Mouse (Mus musculus): ENCODE measurements around the gene Bpgm. TPM values are rescaled to one million over a fixed set of nuclear protein-coding genes. Genes with fewer than 3 reads are reported as not detected.

The Bpgm gene
- total RNA-seq, 2 experiments from 2014 or later = 39.7 to 42.4 TPM

- no peak for DNase-seq
Measured at GRCm38 (mm10) chr6:34483811-34484210, 7.8 kb downstream of the Bpgm start.

DNA sequence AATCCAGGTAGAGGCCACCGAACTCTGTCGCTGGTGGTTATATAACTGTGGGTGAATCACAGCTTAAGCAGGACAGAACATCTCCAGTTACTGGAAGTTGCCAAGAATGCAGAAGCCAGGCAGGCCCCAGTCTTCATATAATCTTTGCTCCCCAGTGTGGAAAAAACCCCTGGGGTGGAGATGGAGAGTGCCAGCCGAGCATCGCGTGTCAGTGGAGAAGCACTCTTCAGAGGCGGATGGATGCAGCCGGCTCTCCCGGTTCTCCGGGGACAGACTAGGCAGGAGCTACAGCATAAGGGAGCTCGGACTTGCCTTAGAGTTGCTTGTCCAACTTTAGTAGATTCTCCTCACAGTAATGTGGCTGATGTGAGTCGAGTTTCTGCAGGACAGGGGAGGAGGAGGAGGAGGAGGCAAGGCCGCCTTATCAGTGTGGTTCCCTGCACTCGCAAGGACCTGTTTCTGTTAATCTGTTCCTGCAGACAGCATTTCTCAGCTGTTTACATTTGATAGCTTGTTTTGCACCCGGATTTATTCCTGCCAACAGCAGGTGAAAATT, 10.1 kb downstream of the Bpgm start:
- DNase-seq = no peak

DNA sequence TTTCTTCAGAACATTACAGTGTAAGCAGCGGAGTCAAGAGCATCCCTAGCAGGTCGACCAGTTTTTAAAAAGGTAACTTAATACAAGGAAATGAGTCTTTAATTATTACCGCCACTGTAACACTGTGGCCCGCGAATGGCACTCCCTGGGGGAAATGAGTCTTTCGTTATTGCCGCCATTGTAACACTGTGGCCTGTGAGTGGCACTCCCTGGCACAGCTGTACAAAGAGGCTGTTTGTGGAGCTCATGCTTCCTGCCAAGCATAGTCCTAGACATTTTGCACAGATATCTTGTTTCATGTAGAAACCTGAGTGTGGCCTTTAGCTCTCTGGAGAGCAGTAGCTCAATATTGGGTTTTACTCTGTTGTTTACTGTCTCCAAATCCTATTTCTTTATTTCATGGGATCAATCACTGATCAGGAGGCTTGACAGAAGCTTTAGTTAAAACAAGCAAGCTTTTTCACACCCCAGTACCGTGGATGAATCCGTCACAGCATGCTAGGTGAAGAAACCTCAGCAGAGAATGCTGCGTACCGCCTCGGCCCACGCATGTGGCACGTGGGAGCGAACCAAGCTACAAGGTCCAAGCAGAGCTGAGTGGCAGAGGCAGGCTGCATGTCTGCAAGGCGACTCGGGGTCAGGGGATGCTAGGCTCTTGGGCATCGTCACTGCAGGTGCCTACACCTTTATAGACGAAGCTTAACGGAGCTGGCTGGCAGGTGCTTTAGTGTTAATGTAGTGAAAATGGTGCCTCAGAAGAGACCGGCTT, 17.5 kb downstream of the Bpgm start:
- DNase-seq = no peak

DNA sequence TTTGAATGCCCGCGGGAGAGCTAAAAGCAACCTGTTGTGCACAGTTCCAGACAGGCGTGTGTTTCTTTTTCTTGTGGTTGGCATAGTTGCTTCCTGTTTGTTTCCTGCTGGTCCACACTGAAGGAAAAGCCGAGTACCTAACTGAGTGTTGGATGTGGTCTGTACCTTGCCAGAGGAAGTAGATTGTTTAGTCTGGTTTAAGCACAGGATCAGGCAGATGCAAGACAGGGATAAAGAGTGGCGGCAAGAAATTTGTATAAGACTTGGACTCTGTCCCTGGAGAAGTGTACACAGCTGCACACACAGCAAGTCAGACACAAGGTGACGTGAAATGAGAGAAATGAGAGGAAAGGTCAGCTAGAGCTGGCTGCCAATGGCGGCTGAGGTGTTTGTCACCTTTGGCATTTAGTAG, 19.1 kb downstream of the Bpgm start:
- no peak for DNase-seq

DNA sequence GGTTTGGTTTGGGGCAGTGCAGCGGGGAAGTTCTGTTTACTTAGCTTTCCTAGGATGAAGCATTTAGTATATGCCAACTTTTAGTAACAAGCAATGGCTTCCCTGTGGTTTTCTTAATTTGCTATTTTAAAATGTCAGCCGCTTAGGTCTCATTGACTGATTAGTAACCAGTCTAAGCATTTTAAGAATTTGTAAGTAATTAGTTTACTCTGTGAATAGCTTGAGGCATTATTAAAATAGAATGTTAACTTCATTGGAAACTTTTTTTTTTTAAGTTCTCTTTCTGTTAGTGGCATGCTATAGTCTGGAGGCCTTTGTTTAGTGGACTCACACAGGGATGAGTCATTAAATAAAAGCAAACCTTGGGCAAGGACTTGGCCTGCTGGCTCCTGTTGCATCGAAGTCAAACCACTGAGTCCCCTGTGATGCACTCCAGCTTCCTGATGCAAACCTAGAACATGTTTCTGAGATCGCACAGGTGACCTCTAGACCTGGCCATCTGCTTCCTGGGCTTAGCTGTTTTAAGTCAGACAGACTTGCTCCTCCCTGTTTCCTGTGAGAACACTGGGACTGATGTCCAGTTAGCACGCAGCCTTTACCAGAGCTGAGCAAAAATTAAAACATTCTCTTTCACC, 22.1 kb downstream of the Bpgm start:
- no peak for DNase-seq

GRCm38 (mm10) chr6:34502291-34502690, 26.3 kb downstream of the Bpgm start:
- DNase-seq = no peak

DNA sequence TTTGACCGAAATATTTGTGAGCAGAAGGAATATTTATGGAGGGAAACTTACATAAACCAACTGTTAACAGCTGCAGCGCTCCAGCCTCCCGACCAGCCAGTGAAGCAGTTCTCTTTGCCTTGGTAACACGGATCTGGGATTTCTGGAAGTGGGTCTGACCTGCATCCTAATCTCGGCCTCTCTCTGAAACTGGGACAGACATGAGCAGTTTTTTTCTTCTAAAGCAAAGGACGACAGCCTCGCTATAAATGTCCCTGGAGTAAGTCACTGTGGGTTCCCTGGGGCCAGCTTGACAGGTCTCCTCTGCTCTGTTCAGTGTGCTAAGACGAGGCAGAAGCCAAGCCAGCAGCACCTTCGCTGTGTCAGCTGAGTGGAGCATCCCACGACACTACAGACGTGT, 29.9 kb downstream of the Bpgm start:
- no peak for DNase-seq

- DNase-seq = no peak
Measured at GRCm38 (mm10) chr6:34507581-34507980, 31.6 kb downstream of the Bpgm start.

DNA sequence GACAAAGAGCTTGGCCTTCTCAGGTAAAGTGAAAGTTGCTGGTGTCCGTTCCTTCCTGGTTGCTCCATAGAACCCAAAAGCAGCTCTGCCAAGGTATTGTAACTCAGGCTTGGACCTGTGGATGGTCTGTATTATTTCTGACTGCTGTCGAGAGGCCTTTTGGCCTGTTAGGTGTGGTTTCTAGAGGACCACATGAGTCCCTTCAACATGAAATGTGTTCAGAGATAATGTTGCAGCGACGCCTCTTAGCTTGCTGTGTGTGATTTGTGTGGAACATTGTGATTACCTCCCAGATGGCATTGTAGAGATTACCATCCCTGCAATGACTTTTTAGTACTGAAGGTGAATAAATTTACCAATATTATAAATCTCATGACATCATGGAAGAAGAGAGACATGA, 32.0 kb downstream of the Bpgm start:
- DNase-seq = no peak

GRCm38 (mm10) chr6:34510277-34510676, 34.3 kb downstream of the Bpgm start:
- no peak for DNase-seq

DNA sequence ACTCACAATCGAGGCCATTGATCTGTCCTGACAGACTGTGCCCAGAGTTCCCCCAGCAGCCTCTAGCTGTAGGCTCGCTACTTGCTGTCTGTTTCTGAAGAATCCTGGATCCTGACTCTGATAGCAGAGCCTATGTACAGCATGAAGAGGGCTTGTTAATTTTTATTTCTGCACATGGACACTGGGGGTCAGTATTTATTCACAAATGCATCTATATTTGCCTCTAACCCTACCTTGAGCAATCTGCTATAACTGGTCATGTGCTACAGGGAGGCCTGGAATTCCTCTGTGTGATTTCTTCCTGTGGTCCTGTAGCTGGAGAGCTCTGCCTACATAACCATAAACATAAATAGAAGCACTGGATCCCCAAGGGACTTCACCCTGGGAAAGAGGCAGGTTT, 35.4 kb downstream of the Bpgm start:
- no peak for DNase-seq

- DNase-seq = no peak
Measured at GRCm38 (mm10) chr6:34512741-34513140, 36.7 kb downstream of the Bpgm start.

DNA sequence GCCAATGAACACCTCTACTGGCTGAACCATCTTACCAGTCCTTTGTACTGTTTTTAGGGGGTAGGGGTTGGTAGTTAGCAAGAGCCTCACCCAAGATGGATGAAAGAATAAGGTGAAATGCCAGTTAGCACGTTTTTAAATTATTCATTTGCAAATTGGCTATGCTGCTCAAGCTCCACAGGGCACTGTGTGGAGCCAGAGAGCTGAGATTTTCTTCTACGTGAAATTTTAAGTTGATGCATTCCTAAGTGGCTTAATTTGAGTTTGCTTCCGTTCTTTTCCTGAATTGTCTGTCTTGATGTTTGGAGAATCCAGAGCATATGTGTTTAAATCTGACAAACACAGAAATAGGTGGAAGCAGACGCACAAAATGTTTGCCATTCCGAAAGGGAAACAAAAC, 38.6 kb downstream of the Bpgm start:
- no peak for DNase-seq

DNA sequence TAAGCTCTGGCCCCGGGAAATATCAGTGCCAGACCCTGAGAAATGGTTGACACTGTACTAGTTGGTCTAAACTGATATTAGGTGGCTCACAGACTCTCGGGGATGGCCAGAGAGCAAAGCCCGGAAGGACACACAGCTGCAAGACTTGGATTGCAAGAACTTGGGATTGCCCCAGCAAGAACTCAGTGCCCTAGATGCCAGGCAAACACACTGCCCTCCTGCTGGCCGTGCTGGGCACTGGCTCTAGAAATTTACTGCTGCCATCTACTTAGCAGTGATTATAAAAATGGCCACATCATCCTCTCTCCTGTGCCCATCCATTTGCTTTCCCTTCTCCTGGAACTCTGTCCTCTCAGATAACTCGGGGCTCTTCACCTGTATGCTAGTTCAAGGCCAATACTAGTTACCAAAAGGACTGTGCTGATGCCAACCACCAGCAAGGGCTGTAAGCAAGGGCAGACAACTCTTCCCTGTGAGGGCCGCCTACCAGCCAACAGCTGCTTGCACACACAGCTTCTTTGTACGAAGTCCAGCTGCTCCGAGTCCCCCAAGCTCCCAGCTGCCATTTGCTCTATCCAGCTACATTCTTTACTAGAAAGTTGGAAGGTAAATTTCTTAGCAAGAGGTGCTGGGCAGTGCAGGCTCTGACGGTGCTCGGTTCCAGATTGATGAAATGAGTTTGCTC, 39.2 kb downstream of the Bpgm start:
- no peak for DNase-seq

GRCm38 (mm10) chr6:34515783-34516099, 39.7 kb downstream of the Bpgm start:
- no peak for DNase-seq

DNA sequence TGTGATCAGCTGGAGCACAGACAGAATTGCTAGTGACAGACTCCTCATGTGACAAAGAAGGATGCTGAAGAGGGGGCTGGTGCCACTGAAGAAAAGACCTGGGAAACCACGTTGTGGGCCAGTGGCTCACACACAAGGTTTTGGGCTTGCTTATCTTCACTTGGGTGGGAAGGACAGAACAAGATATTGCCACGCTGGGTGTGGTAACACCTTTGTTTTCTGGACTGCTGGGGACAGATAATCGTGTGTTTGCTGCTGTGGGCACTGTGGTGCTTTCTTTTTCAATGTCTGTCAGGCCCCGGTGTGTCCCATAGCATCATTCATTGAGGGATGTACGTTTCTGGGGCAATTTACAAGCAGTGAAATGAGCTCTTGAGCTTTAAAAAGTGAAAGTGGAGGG, 41.7 kb downstream of the Bpgm start:
- DNase-seq = no peak

- no peak for DNase-seq
Measured at GRCm38 (mm10) chr6:34519087-34519486, 43.1 kb downstream of the Bpgm start.

- DNase-seq = no peak
Measured at GRCm38 (mm10) chr6:34520491-34520890, 44.5 kb downstream of the Bpgm start.

- no peak for DNase-seq
Measured at GRCm38 (mm10) chr6:34520912-34521311, 44.9 kb downstream of the Bpgm start.

GRCm38 (mm10) chr6:34523476-34523875, 47.5 kb downstream of the Bpgm start:
- DNase-seq = no peak

- DNase-seq = no peak
Measured at GRCm38 (mm10) chr6:34525499-34525924, 49.5 kb downstream of the Bpgm start.

- no peak for DNase-seq
Measured at GRCm38 (mm10) chr6:34525927-34526326, 49.9 kb downstream of the Bpgm start.

- DNase-seq = no peak
Measured at GRCm38 (mm10) chr6:34526389-34526788, 50.4 kb downstream of the Bpgm start.
